Mouse (Mus musculus) liver, adult 2 months (tissue): ENCODE measurements around the gene Cap2.

Experiments used
- CTCF ChIP-seq: fragments of 200-500 bp; IDR thresholded peaks from 2 replicates; pipeline ENCODE4 v1.5.1; 2011; ENCODE audit warnings: low read depth, low read length, control low read depth
- POLR2A ChIP-seq: fragments of 200-500 bp; IDR thresholded peaks from 2 replicates; pipeline ENCODE4 v1.6.1; 2011; ENCODE audit warnings: low read length, control low read depth; ENCODE audit not compliant: insufficient read depth; ENCODE audit errors: extremely low read depth

- TF ChIP-seq CTCF (no peak), POLR2A (no peak)
Measured at GRCm38 (mm10) chr13:46669620-46670271, 168.1 kb downstream of the Cap2 start.
